Mouse (Mus musculus) liver, adult (tissue): ENCODE measurements around the gene Lrrc73.

Experiments used
- GATA4 ChIP-seq: IDR thresholded peaks from 2 replicates; pipeline ENCODE4 v1.6.1; 2014; ENCODE audit warnings: mild to moderate bottlenecking, low read length; ENCODE audit not compliant: insufficient replicate concordance

The Lrrc73 gene

DNA sequence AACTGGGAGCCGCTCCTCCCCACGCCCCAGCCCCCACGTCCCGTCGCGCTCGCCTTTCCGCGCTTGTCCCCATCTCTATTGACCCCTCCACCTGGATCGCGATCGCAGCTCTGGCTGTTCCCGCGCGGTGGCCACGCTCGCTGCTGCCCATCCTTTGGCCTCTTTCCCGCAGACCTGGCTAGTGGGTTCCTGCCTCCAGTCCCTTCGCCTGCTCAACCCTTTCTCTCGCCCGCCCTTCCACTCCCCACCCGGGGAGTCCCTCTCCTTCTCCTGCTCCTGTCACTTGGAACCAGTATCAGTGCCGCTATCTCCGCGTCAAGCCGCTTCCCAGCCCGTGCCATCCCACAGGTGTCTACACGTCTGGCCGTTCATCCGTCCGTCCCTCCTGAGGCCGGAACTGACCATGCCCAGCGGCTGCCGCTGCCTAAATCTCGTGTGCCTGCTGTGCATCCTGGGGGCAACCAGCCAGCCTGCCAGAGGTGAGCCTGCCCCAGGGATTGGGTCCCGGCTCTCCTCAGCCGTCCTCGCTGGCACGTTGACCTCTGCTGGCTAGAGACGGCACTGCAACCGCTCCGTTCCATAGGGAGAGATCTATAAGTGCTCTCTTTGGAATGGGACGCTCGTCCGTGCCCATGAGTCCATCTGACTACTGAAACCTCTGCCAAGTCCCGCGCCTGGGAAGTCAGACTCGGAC is 45.0 kb downstream of the Lrrc73 start:
- no peak for TF ChIP-seq GATA4

GRCm38 (mm10) chr17:46301892-46302291 is 48.6 kb downstream of the Lrrc73 start:
- TF ChIP-seq GATA4, result no peak

GRCm38 (mm10) chr17:46304184-46304583 is 50.9 kb downstream of the Lrrc73 start:
- no peak for TF ChIP-seq GATA4
